Mouse (Mus musculus) bone marrow macrophage, adult 2 months (primary cell): ENCODE results near the gene Tlk2.

Source experiments
- CTCF ChIP-seq: IDR thresholded peaks from 2 replicates; pipeline ENCODE4 v1.5.1; 2012; ENCODE audit warnings: low read depth, mild to moderate bottlenecking, low read length, moderate library complexity
- POLR2A ChIP-seq: IDR thresholded peaks from 2 replicates; pipeline ENCODE4 v1.6.1; 2012; ENCODE audit warnings: mild to moderate bottlenecking, low read depth, low read length, borderline replicate concordance

DNA sequence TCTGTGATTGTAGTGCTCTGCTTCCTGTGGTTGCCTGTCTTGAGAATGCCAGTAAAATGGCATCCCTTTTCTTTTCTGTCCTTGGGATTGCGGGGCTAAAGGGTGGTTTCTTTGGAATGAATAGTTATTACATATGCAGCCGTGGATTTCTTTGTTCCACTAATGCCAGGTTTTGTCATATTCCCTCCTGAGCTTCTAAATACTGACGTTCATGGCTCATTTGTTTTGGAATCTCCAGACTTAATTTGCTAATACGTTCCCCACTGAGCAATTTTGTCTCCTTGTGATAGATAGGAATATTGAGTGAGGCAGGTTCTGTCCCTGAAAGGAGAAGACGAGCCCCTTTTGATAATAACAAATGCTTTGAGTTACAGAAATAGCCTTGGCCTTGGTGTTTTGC is 82.5 kb downstream of the Tlk2 start:
- TF ChIP-seq POLR2A (no peak), CTCF (no peak)
